In genomic region chr11:20872911-20873310, GRCm38 (mm10) we compare ENCODE assay signal across 13 mouse cellular contexts. TPM values are rescaled to one million over a fixed set of nuclear protein-coding genes. Genes with fewer than 3 reads are reported as not detected.
DNase-seq lines count a peak whose midpoint lies in the region; ATAC-seq and TF ChIP-seq lines count a peak whose summit lies in the region.
"Had no signal": no experiment of that assay in that cellular context is flagged by ENCODE, and none has a peak within 500 bp of the region (broad histone marks: within the 10 kb centered on the region; RNA-seq: fewer than 3 reads in every experiment).

No protein-coding gene starts in this region.

- H3K79me2 ChIP-seq in myocyte (ENCODE audit: control insufficient read depth, insufficient read depth): no peaks in the 10 kb centered on the region

- H3K27ac ChIP-seq in lung, postnatal 0 days (ENCODE audit: low read length): no peak overlapping the region
- H3K27ac ChIP-seq in neural tube, embryonic 15.5 days (replicated peaks): no peak overlapping the region
- H3K27ac ChIP-seq: left cerebral cortex, adult 2 months; liver, embryonic 15.5 days had no signal

- TF ChIP-seq EP300 in lung, postnatal 0 days (IDR thresholded peaks at IDR 0.05): no peak

- no peak overlapping the region for H3ac ChIP-seq in myocyte (ENCODE audit: control insufficient read depth, insufficient read length)

- ATAC-seq in lung, postnatal 0 days: peak; percentile 19; the same call in 1 of the 2 replicates
- ATAC-seq in neural tube, embryonic 15.5 days (ENCODE audit: low FRiP score): no peak
- ATAC-seq in megakaryocyte, adult 5-6 weeks (ENCODE audit: poor library complexity, severe bottlenecking): no peak

- 72% methylated on average over 7 of the region's 7 CpGs for WGBS in lung, postnatal 0 days
- 89% methylated on average over 7 of the region's 7 CpGs for WGBS in neural tube, embryonic 15.5 days

- no peak for TF ChIP-seq CTCF in lung, postnatal 0 days (IDR thresholded peaks at IDR 0.05)

- H3K4me1 ChIP-seq in lung, postnatal 0 days (ENCODE audit: insufficient read depth, low read depth, low read length): no peaks in the 10 kb centered on the region
- no peaks in the 10 kb centered on the region for H3K4me1 ChIP-seq in neural tube, embryonic 15.5 days

- H3K4me2 ChIP-seq in lung, postnatal 0 days (replicated peaks; ENCODE audit: low read depth, low read length): no peak overlapping the region
- H3K4me2 ChIP-seq in myocyte (ENCODE audit: low read depth): peak overlapping the region; percentile 44
- H3K4me2 ChIP-seq in neural tube, embryonic 15.5 days: no peak overlapping the region
- H3K4me2 ChIP-seq: liver, embryonic 15.5 days had no signal

- H3K9ac ChIP-seq in lung, postnatal 0 days (replicated peaks; ENCODE audit: low read depth): no peak overlapping the region
- no peak overlapping the region for H3K9ac ChIP-seq in neural tube, embryonic 15.5 days (replicated peaks)
- H3K9ac ChIP-seq: liver, embryonic 15.5 days had no signal

- TF ChIP-seq POLR2A in myocyte (IDR thresholded peaks at IDR 0.05; ENCODE audit: insufficient read length, low read depth): no peak

- H3K4me3 ChIP-seq in lung, postnatal 0 days (ENCODE audit: low read depth, low read length): no peak overlapping the region
- no peak overlapping the region for H3K4me3 ChIP-seq in myocyte
- H3K4me3 ChIP-seq in neural tube, embryonic 15.5 days (replicated peaks): no peak overlapping the region
- H3K4me3 ChIP-seq: erythroblast, embryonic 14.5 days; left cerebral cortex, adult 2 months; liver, embryonic 15.5 days had no signal

- no peaks in the 10 kb centered on the region for H3K27me3 ChIP-seq in lung, postnatal 0 days (replicated peaks; ENCODE audit: insufficient read depth, low read length)
- H3K27me3 ChIP-seq in myocyte (ENCODE audit: control insufficient read depth, insufficient read depth, insufficient read length): no peaks in the 10 kb centered on the region
- H3K27me3 ChIP-seq in neural tube, embryonic 15.5 days (replicated peaks): no peaks in the 10 kb centered on the region
- H3K27me3 ChIP-seq: liver, embryonic 15.5 days had no signal

- H3K9me3 ChIP-seq in lung, postnatal 0 days (ENCODE audit: low read length): no peaks in the 10 kb centered on the region
- H3K9me3 ChIP-seq in neural tube, embryonic 15.5 days (replicated peaks): no peaks in the 10 kb centered on the region
- H3K9me3 ChIP-seq: liver, embryonic 15.5 days had no signal

- no peak for DNase-seq in lung, postnatal 0 days (ENCODE audit: low spot score)
- no peak for DNase-seq in lung, postnatal 25 days (ENCODE audit: low spot score)
- DNase-seq in adrenal gland, postnatal 14 days: peak; percentile 79
- DNase-seq in heart, adult 8-10 months (ENCODE audit: low spot score): peak; percentile 60
- no peak for DNase-seq in lung, postnatal 4 days
- DNase-seq: kidney, postnatal 25 days; thymus, adult 2 months had no signal

- H3K36me3 ChIP-seq in lung, postnatal 0 days (ENCODE audit: insufficient read depth, low read length): no peaks in the 10 kb centered on the region
- no peaks in the 10 kb centered on the region for H3K36me3 ChIP-seq in myocyte (ENCODE audit: control insufficient read depth, insufficient read depth)
- H3K36me3 ChIP-seq in neural tube, embryonic 15.5 days: no peaks in the 10 kb centered on the region
- H3K36me3 ChIP-seq: liver, embryonic 15.5 days had no signal

TF ChIP-seq in myocyte, 11 proteins besides CTCF, POLR2A, EP300 and RAD21:
- TF ChIP-seq SRF (IDR thresholded peaks at IDR 0.05; ENCODE audit: control insufficient read depth, insufficient read length, low read depth) (no peak), POLR2AphosphoS2 (IDR thresholded peaks at IDR 0.05; ENCODE audit: insufficient read length, low read depth) (no peak), CEBPB (IDR thresholded peaks at IDR 0.05; ENCODE audit: insufficient read depth, poor library complexity, severe bottlenecking) (no peak), E2F4 (IDR thresholded peaks at IDR 0.05; ENCODE audit: insufficient read depth) (no peak), MYOD1 (IDR thresholded peaks at IDR 0.05; ENCODE audit: control insufficient read depth in 1 of 3, insufficient read length in 2 of 3, low read depth in 2 of 3) (no peak), USF1 (IDR thresholded peaks at IDR 0.05; ENCODE audit: low read depth) (no peak), TCF3 (IDR thresholded peaks at IDR 0.05; ENCODE audit: insufficient read length, low read depth) (no peak), REST (IDR thresholded peaks at IDR 0.05; ENCODE audit: insufficient read depth, insufficient read length) (no peak), MAX (IDR thresholded peaks at IDR 0.05; ENCODE audit: low read depth) (no peak), MYOG (IDR thresholded peaks at IDR 0.05; ENCODE audit: control insufficient read depth in 1 of 3, insufficient read depth in 1 of 3, insufficient read length in 2 of 3, low read depth in 2 of 3) (no peak), TCF12 (IDR thresholded peaks at IDR 0.05; ENCODE audit: insufficient read depth, poor library complexity, severe bottlenecking) (no peak)

RNA-seq across cellular contexts. Expression of gene Lgalsl, which starts 42.1 kb away (rescaled TPM):
- 39.6 and 40.1 TPM in 2 replicates for polyA plus RNA-seq in lung, postnatal 0 days (2015; fragmentation: Nextera tagmentation; extraction: Ambion mirVana)
- 23.9 and 27.7 TPM in 2 replicates for total RNA-seq in adrenal gland, postnatal 14 days (2021)
- 10 to 100 TPM; 25.3 to 32.2 (median 29.7) TPM for total RNA-seq in heart, adult 8-10 months (2022)
- 0.10 TPM for polyA plus RNA-seq in myocyte (2012; fragmentation: generic; extraction: Trizol)
- 63.9 and 70.5 TPM in 2 replicates for polyA plus RNA-seq in neural tube, embryonic 15.5 days (2015; fragmentation: Nextera tagmentation; extraction: Ambion mirVana)
- 2.2 and 3.6 TPM in 2 replicates for total RNA-seq in megakaryocyte, adult 5-6 weeks (2015)
- total RNA-seq in megakaryocyte, adult 5-6 weeks (2017): 1.4 and 2.8 TPM in 2 replicates

Comparison
In these comparisons a context has a peak if more than half of its experiments do, and no peak if none do; other contexts are left out.
1. DNase-seq: peak in adrenal gland, postnatal 14 days (single experiment) and heart, adult 8-10 months (single experiment); none in lung, postnatal 0 days (single experiment), lung, postnatal 25 days (single experiment) and lung, postnatal 4 days (0 of 2).